Mouse (Mus musculus) olfactory bulb, adult 2 months (tissue): ENCODE measurements around the gene Chpf.

Experiments
- CTCF ChIP-seq: fragments of 200-500 bp; IDR thresholded peaks from 2 replicates; pipeline ENCODE4 v1.5.1; 2012; ENCODE audit warnings: low read depth, mild to moderate bottlenecking, low read length, moderate library complexity; ENCODE audit not compliant: insufficient read depth
- POLR2A ChIP-seq: fragments of 200-500 bp; IDR thresholded peaks from 2 replicates; pipeline ENCODE4 v1.6.1; 2012; ENCODE audit warnings: mild to moderate bottlenecking, low read depth, low read length, moderate library complexity; ENCODE audit not compliant: insufficient read depth

GRCm38 (mm10) chr1:75492579-75493170 is 13.6 kb upstream of the Chpf start:
- no peak for TF ChIP-seq POLR2A
- TF ChIP-seq CTCF = no peak
